Mouse (Mus musculus) embryo, embryonic 11.5 days (tissue): Measurements from ENCODE around the gene Rnf38.

ENCODE experiments used
- DNase-seq: peaks from one replicate; pipeline ENCODE4 v3.0.0-alpha.2; 2012; ENCODE audit warnings: low read depth, low spot score

The Rnf38 gene

GRCm38 (mm10) chr4:44233713-44234003 lies at the start of gene Rnf38:
Gene Rnf38 (minus strand): TSS chr4:44233789.
- DNase-seq, result no peak

GRCm38 (mm10) chr4:44281597-44282265 lies 48.1 kb upstream of the Rnf38 start:
- DNase-seq, result no peak

DNA sequence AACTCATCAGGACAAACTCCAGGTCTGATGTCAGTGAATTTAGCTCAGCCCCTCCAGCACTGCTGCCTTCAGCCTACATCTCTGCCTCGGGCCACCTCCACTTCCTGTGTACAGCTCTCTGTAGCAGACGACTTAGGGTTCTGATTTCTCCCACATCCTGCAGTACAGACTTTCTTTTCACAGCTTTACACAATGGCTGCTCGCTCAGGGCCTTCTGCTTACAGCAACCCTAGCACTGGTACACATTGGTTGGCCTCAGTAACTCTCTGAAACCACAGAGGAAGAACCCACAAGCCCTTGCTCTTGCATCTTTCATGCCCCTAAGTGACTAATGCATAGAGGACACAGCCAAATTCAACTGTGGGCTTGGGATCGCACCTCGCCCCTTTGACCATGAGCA lies 37.5 kb upstream of the Rnf38 start:
- no peak for DNase-seq

GRCm38 (mm10) chr4:44269376-44269817 lies 35.8 kb upstream of the Rnf38 start:
- DNase-seq, result no peak

GRCm38 (mm10) chr4:44267437-44267836 lies 33.8 kb upstream of the Rnf38 start:
- DNase-seq, result no peak

DNA sequence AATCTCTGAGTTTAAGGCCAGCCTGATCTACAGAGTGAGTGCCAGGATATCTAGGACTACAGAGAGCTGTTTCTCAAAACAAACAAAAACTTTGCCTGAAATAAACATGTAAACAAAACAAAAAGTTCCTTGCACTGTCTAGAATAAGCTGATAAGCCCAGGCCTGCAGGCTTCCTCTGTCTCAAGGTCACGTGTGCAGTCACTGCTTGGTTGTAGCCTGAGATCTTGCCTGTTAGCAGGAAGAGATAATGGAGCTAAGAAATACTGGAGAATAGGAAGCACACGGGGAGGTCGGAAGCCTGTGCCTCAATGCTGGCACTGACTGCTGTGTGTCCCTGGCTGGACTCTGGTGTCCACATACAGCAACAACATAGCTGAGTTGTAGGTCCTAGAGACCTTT lies 31.9 kb upstream of the Rnf38 start:
- DNase-seq, result no peak

GRCm38 (mm10) chr4:44260244-44260643 lies 26.7 kb upstream of the Rnf38 start:
- peak; percentile 58 for DNase-seq

DNA sequence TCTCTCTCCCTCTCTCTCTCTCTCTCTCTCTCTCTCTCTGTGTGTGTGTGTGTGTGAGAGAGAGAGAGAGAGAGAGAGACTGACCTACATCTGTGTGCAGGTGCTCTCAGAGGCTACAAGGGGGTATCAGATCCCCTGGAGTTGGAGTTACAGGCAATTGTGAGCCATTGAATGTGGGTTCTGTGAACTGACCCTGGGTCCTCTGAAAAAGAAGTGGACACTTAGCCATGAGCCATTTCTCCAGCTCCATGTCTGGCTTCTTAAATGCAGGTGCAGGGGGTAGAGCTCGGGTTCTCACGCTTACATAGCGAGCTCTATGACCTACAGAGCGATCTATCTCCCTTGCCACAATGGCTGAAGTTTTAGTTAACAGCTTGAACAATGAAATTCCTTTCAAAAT lies 25.5 kb upstream of the Rnf38 start:
- no peak for DNase-seq

GRCm38 (mm10) chr4:44254579-44254978 lies 21.0 kb upstream of the Rnf38 start:
- no peak for DNase-seq

DNA sequence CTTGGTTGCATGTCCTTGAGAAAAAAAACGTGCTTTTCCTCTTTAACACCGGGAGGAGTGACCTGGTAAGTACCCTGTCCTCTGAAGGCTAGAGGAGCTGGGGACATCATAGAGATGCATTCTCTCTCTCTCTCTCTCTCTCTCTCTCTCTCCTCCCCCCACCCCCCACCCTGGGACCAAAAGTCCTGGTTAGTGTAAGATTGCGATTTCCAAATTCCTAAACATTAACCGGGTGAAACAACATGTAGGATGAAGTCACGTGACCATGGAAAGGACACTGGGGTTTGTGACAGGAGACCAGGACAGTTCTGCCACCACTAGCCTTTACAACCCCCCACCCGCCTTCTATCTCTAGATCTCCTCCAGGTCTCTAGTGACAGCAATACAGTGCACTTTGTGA lies 19.6 kb upstream of the Rnf38 start:
- DNase-seq, result no peak

DNA sequence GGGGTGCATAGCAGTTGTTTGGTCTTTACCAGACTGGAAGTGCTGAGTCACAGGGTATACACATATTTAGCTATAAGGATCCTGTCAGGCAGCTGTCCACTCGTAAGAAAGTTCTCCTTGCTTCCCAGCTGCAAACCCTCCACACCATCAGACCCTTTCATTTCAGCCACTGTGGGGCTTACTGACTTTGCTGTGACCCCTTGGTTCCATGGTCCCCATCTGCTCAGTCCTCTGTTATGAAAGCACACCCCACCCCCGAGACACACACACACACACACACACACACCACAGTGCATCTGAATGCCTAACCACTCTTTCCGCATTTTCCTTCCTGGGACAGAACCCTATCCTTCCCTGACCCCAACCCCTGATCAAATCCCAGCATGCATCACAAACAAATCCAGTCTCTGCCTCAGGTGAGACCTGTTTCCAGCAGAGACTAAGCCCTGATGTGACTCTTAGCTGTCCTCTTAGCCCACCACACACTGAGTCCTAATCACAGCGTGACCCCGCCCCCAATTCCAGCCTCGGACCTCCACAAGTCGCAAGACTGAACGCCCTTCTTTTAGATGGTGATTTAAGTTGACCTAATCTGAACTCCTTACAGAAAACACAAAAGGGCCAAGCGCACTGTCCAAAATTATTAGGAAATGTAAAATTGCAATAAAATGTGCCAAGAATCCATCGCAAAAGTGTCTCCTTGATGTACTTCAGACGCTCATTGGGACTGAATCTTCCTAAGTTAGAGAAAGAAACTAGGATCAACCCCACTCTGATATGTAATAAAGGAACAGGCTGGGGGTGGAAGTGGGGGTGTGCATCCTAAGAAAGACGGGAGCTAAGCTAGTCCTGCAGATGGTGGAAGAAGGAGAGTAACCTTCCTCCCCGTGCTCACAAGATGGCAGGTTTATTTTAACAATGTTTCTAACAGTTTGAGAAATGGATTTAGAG lies 18.7 kb upstream of the Rnf38 start:
- DNase-seq, result no peak

DNA sequence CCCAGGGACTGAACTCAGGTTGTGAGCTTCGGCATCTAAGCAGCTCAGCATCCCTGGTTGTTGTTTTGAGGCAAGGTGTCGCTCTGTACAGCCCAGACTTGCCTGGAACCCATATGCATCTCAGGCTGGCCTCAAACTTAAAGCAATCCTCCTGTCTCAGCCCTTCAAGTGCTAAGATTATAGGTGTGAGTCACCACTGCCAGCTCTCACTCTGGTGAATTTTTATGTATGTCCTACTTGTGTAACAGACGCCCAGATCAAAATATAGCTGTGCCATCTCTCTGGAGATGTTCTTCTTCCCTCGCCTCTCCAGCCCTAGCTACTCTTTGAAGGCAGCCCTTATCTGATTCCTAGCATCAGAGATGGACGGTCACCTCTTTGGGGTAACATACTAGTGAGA lies 17.9 kb upstream of the Rnf38 start:
- DNase-seq, result no peak

DNA sequence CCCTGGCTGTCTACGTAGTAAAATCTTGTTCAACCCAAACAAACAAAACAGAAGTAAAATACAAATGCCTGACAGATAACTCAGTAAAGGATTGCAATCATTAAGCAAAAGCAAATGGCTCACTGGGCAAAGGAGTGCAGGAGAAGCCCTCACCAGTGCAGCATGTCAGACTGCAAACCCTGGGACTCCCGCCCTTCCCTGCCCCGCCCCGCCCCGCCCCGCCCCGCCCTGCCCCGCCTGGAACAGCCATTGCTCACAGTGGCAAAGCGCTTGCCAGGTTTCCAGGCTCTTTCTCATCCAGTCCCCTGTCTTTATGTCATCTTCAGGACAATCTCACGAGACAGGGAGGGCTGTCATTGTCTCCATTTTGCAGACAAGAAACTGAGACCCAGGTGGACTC lies 16.1 kb upstream of the Rnf38 start:
- DNase-seq, result no peak

- peak; percentile 57 for DNase-seq
Measured at GRCm38 (mm10) chr4:44247051-44247939, 13.7 kb upstream of the Rnf38 start.

DNA sequence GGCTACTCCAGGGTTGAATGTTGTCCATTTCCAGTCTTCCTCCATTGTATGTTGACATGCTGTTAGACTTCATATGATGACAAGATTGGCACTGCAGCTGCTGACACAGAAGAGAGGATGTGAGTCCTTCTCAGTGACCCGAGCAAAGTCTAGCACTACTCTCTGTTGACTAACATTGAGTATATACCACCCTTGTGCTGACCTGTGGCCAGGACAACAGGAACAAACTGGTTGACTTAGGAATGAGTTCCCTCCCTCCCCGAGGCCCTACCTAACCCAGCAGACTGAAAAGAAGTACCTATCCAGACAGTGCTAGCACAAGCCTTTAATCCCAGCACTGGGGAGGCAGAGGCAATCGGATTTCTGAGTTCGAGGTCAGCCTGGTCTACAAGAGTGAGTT lies 12.7 kb upstream of the Rnf38 start:
- DNase-seq, result no peak

GRCm38 (mm10) chr4:44241638-44242037 lies 8.0 kb upstream of the Rnf38 start:
- no peak for DNase-seq

GRCm38 (mm10) chr4:44235946-44236345 lies 2.4 kb upstream of the Rnf38 start:
- no peak for DNase-seq

DNA sequence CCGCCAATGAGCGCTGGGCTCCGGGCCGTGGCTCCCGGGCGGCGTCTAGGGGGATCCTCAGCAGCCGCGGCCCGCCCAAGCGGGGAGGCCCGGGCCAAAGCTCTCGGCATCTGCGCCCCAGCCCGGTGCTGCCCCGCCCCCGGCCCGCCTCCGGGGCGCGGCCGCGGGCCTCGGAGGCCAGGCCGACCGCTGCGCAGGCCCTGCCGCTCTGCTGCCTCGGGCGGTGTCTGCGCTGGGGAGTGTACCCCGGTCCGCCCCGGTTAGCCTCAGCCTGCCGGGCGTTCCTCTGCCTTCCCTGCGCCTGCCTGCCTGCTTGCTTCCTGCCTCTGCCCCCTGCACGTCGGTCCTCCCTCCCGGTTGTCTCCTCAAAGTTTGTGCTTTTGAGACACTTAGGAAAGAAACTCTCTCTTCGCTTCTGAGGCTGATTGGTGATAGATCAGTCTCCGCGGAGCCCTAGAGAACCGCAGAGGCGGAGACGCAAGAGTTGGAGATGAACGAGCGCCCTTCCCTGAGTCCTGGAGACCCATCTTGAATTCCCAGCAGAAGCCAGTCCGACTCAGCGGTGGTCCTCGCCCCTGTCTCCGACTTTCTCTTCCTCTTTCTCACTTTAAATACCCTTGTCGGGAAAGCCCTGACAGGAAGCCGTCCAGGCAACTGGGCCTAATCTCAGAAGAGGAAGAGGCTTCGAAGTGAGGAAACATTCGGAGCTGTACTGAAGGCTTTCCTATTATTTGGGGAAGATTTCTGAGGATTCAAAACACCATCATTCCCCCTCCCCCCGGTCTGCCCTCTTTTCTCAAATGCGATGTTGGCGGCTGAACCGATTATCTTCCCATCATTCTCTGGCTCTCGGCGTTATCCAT lies 646 bp upstream of the Rnf38 start:
- DNase-seq, result peak; percentile 78

DNA sequence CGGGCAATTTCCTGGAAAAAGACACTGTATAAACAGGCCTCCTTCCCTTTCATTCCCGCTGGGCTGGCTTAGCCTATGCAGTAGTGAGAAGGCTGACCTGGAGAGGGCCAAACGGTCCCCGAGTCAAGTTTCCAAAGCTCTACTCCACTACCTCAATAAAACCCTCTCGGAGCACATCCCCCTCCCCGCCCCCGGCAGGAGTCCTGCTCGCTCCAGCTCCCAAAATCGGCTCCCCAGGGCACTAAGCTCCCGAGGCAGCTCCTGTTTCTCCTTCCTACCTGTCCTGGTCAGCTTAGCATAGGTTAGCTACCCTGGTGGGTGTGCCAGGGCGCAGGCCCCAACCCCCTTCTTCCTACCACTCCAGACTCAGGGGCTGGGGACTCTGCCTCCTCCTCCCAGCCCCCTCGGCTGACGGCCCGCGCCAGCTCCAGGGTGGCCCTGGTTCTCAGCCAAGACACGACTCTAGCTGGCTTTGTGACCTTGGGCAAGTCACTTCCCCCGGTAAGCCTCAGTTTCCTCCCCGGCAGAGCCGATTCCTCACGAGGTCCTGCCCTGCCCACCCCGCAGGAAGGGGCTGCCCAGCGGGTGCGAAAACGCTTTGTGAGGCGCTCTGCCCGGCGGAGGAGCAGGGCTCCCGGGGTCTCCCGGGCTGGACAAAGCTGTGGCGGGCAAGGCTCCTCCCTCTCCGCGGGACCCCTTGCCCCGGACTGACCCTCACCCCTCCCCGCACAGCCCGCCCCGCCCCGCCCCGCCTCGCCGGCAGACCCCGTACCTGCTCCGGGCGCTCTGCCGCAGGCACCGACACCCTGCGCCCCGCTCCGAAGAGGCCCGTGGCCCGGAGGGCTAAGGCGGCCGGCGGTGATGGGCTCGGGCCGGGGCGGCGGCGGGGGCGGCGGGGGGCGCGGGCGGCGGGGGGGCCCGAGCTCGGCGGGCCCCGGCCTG lies 547 bp downstream of the Rnf38 start:
- DNase-seq, result peak; percentile 42

GRCm38 (mm10) chr4:44225128-44225527 lies 8.5 kb downstream of the Rnf38 start:
- no peak for DNase-seq
